Mouse (Mus musculus) spleen, adult 18-20 months (tissue): ENCODE data around the gene Sycp2l.
A peak's percentile ranks its signal among the peaks of the same experiment; 100 is the strongest.
"Not testable (repeated sequence)": the region's sequence is repeated elsewhere in the genome, so short reads cannot be mapped to it uniquely, and the experiment has no call there.

ENCODE experiments used
- DNase-seq, 2 experiments: peaks; one replicate each; pipeline ENCODE4 v3.0.0; 2022; ENCODE audit warnings: mixed read lengths in 2 of 2

Sycp2l gene

DNA sequence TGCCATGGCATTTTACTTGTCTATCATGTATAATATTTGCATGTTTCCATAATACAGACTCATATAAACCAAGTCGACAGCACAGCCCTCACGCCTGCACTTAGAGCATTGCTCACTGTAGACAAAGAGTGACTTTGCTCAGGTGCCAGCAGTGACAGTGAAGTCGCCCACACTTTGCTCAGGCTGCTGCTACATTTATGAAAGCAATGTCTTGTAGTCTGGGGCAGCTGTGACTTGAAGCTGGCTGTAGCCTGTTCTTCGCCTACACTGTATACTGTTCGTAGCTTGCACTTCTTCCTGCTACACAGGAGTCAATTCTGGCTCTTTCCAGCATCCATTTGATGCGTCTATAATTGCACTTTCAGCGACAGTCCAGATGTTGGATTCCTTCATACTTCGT lies 15.0 kb downstream of the Sycp2l start:
- DNase-seq = no peak

DNA sequence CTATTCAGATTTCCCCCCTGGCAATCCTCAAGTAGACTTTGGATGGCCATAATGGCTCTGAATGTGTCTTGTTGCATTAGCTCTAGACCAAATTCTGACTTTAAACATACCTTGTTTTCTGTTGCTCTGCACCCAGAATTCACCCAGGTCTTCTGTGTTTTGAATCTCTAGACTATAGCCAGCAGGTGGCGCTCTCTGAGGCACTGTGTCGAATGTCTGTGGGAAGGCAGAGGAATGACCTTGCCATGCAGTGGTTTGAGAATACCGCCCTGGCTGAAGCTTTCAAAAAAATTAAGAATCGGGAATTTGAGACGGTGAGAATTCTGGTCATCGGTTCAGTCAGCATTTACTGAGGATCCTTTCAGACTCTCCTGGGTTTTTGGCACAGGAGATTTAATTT lies 20.8 kb downstream of the Sycp2l start:
- peak in 1 of 2 experiments; percentile 56 for DNase-seq

DNA sequence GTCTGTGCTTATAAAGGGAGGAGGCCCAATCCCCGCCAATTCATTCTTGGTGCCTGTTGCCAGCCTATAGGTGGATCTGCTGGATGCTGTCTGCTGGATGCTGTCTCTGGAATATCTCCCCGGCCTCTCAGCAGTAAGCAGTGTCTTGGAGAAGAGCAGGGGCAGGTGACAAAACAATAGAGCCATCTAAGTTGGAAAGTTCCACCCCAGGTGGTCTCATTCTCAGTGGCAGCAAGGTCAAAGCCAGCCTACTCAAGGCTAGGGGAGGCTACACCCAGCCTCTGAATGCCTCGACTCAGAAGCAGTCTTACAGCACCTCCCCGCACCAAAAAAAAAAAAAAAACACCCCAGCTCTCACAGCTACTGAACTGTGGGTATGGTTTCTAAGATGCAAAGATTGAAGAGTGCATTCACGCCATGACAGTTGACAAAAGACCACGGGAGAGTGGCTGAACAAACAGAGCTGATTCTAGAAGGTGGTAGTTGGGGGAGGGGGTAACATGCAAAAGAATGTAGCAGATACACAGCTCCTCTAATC lies 31.4 kb downstream of the Sycp2l start:
- no peak for DNase-seq

DNA sequence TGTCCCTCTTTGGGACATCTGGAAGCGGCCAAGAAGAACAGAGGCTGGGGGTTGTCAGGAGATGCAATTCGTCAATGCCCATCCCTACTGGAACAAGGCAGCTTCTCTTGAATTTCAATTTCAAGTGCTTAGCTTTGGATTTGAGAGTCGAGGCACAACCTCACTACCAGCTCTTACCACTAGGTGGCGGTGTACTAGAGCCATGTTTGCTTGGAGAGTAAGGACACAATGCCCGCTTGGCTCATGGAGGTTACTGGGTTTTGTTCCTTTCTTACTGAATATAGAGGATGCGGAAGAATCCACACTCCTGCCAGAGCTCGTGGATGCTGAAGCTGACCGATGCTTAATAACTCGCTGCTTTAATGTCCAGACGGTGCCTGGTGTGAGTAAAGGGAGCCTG lies 32.2 kb downstream of the Sycp2l start:
- peak in 1 of 2 experiments; percentile 55 for DNase-seq

DNA sequence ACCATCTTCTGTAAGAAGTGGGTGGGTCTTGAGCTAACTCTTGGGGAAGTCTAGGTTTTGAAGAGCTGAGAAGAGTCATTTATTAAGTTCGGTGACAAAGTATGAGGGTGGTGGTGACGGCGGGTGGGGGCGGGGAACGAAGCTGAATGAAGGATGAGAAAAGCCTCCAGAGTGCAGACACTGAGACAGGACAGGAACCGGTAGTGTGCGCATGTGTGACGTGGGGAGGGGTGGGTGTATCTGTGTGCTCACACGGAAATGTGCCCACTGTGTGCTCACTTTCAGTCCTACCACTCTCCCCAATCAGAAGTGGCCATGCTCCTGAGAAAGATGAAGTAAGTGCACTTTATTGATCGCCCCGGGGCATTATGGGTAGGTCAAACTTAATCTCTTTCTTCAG lies 39.0 kb downstream of the Sycp2l start:
- no peak for DNase-seq

DNA sequence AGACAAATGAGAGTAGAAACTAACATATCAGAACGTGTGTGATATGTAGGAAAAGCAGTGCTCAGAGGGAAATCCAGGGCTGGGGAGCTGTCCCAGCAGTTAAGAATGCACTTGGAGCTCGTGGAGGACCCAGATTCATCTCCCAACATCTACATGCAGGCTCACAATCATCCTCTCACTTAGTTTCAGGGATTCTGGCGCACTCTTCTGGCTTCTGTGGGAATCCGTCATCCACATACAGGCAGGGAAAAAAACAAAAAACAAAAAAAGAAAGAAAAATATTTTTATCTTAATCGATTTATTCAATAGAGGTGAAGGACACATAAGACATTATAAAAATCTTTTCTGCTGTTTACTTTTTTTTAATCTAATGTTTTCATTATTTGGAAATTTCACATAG lies 44.3 kb downstream of the Sycp2l start:
- DNase-seq = no peak

DNA sequence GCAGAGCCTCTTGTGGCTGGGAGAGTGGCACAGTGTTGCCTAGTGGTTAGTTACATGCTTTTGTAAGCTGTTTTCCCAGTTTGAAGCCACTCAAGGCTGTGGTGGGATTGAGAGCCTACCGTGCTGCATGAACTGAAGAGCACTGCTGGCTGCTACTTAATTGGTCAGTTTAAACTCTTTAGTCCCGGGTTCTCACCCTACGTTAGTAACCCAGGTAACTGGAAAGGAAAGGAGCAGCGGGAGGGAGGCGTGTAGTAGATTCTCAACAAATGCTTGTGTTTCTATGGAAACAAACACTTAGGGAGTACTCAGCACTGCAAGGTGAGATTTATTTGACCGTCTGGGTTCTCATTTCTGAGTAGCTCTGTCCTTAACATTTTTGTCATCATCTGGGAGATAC lies 73.8 kb downstream of the Sycp2l start:
- DNase-seq = no peak

DNA sequence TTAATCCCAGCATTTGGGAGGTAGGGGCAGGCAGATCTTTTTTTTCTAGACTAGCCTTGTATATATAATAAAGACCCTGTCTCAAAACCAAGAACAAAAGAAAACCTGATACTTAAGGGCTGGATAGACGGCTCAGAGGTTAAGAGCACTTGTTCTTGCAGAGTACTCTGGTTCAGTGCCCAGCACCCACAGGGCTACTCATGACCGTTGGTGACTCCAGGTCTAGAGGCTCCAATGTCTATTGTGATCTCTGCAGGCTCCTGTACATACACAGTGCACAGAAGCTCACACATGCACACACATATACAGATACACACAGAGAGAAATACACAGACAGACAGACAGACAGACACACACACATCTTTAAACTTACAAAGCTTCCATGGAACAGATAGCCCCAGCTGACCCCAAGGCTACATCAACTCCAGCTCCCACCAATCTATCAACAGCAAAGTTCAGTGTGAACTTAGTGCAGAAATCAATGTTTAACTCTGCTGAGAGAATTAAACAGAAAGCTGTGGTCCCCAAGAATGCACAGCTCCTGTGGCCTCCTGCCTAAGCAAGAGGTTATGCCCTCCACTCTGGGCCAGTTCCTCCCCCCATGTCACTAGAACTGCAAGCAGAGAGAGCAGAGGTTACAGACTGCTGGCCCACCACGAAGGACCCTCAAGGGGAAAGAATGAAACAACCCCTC lies 81.7 kb downstream of the Sycp2l start:
- no peak for DNase-seq

DNA sequence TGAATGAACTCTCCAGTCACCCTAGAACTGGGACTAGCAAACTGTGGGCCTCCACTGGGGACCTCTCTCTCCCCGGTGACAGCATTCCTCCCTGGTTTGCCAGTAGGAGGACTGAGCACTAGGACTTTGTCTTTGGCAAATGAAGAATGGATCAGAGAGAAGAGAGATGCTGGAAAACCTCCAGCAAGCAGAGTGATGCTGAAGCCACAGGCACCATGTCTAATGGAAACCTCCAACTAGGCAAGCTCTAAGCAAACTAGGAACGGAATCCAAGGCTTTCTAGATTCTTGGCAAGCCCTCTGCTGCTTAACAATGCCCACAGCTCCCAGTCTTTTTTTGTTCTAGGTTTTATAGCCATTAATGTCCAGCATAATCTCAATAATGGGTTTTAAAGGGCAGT lies 86.8 kb downstream of the Sycp2l start:
- no peak for DNase-seq

DNA sequence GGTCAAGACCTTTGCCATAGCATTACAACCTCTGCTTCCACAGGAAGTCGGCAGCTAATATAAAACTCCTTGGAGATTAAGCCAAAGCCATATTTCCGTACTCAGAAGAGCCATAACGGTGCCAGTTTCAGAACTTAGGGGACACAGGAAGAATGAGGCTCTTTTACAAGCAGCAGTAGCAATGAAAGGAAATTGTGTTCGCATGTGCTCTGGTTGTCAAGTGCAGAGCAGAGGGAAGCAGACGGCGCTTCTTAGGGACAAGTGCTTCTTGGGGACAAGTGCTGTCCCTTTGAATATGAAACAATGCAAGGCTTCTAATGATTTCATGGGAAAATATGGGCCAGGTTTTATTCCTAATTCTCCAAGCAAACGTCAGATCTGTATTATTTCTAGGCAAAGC lies 89.2 kb downstream of the Sycp2l start:
- no peak for DNase-seq

DNA sequence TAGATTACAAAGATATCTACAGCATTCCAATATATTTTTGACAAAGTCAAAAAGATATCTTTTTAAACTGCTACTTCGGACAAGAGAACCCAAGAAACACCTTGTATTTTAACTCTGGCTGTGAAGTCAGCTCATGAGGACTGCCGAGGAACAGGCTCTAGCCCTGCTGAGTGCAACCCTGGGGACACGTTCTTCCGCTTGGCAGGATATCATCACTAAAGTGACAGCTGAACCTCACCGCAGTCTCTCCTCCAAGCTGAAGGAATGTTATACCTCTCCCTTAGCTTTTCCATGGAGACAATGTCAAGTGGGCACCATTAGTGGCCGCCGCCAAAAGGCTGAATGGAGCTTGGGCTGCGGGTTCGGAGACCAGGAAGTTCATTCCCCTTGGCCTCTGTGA lies 89.6 kb downstream of the Sycp2l start:
- no peak for DNase-seq

DNA sequence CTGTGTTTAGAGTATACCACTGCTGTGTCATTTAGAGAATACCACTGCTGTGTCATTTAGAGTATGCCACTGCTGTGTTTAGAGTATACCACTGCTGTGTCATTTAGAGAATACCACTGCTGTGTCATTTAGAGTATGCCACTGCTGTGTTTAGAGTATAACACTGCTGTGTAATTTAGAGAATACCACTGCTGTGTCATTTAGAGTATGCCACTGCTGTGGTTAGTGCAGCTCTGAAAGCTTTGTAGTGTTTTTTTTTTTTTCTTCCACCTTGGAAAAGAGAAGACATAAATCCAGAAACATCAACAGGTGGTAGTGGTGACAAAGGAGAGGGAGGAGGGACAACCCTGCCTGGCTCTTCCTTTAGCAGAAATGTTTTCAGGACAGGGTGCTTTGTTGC lies 91.5 kb downstream of the Sycp2l start:
- DNase-seq = not testable (repeated sequence)

DNA sequence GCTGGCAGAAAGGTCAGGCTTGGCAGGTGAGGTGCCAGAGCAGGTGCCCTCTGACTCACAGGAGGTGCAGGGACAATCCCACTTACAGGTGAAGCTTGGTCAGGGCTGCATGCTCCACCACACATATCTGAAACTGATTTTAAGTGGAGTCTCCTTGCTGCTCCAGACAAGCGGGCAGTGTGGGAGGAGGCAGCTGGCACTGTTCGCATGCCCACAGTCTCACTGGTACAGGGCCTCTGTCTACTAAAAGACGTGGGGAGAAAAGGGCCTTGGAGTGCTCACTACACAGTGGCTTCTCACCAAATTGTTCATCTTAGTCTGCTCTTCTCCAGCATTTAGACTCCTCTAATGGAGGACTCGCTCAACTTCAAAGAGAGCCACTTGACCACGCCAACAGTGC lies 92.1 kb downstream of the Sycp2l start:
- no peak for DNase-seq

DNA sequence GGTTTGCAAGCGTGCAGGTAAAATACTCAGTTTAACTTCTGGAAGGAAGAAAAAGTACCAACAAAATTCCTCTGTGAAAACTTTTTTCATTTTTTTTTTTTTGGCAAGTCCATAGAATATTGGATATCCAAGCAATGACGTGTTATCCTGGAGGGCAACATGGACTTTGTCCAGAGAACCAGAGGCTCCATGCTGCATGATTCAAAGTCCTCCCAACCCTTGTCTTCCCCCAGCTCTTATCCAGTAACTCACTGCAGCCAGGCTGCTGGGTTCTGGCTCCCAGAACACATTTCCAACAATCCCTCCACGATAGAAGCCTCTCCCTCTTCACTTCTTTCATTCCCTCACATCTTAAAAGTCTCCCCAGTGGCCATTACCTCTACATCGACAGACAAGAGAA lies 97.2 kb downstream of the Sycp2l start:
- DNase-seq = no peak

DNA sequence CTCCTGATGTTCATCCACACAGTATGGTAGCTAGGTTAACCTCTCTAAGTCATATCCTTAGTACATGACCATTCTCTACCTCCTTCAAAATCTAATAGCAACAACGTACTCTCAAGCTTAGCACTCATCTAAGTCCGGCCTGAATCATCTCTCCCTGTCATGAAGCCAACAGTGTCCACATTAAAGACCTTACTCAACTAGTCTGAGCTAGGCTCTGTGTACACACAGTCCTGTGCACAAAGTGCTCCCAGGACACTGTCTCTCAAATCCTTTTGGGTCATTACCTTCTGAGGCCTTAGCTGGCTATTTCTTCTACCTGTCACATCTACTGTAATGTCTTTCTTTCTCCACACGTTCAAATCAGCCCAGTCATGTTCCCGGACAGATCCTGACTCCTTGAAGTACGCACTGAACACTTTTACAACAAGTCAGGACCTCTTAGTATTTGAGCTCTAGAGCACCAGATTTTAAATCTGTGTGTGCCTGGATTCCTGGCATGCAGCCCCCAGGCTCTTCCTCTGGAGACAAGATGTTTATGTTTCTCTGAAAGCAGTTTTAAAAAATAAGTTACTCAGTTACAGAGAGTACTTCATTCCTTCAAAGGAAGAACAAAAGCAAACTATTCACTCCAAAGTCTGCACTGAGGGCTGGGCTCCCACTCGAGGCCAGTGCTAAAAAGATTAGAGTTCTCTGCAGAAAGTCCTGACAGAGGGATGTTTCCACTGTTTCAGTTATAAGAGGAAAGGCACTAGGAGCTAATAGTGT lies 98.6 kb downstream of the Sycp2l start:
- DNase-seq = no peak

DNA sequence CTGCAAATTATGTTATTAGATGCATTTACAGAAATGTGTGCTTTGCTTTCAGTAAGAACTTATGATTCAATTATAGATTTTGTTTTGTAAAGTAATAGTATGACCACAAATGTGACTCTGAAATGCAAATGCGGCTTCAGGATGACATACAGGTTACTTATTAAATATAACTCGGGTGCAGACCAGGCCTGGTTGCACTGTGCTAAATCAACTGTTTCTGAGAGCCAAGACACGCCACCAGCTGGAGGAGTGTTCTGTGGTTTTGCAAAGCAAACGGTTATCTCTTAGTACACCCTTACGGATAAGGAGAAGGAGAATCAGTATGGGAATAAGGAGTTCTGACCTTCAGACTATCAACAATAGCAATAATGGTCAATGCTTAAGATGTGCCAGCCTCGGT lies 101.6 kb downstream of the Sycp2l start:
- DNase-seq = no peak

DNA sequence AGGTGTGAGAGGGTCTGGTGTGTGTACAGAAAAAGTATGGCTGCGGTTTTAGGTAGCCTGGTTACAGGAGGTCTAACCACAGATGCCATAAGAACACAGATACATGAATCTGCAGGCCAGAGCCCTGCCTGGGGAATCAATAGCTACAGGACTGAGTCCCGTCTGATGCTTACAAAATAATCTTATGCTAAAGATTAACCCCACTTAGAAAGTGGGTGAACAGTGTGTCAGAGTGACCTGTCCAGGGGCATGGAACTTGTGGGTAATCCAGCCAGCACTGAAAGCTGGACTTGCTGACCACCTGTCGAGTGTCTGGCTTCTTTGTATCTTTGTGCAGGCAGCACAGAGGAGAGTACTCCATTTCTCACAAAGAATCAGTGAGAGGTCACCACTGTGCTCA lies 102.1 kb downstream of the Sycp2l start:
- no peak for DNase-seq

DNA sequence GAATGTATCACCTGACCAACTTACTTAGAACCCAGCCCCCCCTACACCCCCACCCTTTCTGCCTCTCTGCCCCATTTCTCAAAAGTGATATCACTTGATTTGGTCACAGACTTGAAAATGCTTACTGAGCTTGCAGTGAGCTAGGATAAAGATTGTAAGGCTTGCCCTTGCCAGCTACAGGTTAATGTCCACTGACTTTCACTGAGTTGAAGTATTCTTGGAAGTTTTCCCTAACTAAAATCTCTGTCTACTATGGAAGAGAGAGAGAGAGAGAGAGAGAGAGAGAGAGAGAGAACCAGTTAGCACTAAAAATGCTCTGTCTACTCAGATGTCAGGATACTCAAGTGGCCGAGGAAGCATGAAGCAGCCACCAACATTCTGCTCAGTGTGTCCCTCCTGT lies 104.9 kb downstream of the Sycp2l start:
- DNase-seq = no peak

DNA sequence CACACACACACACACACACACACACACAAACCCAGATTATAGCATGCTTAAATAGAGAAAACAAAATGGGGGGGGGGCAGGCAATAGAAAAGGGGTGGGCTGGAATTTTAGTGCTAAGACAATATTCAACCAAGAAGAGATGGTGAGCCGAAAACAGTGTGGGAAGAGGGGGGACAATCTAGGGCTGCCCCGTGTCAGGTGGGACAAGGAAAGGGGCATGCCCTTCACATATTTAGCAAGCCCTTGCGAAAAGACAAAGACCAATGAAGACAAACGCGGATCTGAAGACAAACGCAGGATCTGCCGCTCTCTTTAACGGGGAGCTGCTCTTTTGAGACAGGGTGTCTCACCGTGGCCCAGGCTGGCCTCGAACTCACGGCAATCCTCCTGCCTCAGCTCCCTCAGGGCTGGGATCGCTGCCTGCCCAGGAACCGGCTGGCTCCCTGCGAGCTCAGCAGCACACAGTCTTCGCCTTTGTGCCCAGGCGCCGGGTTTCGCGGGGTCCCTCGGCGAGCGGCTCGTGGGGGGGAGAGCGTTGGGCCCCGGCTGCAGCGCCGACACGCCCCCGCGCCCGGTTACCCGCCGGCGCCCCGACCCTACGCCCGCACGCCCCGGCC lies 105.7 kb downstream of the Sycp2l start:
- DNase-seq = peak in 1 of 2 experiments; percentile 6

DNA sequence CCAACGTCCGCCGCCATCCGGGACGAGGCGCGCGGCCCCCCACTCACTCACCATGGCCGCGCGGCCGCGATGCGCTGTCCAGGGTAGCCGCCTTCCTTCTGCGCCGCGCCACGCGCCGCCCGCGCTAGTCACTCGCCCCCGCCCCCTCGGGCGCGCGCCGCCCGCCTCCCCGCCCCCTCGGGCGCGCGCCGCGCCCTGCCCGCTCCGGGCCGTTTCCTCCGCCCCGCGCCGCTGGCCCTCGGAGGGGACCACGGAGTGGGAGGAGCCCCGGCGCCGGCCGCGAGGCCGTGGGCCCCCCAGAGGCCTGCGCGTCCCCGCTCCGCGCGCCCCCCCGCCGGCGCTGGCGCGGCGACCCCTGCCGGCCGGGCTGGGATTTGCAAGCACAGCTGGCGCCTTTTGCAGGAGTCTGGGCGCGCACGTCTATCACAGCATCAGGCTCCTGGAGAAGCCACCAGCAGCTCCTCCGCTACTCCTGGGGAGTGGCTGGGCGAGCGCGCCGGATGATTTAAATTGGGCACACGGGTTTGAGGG lies 106.3 kb downstream of the Sycp2l start, which contains the start of gene Elovl2:
Gene Elovl2, minus strand, starts transcription at position 102 of the 531 bp plus-strand sequence.
- peak; percentile 28 to 47 for DNase-seq
